Mouse (Mus musculus) frontal cortex, postnatal 25 days (tissue): ENCODE results near the gene Selplg.
A peak's percentile ranks its signal among the peaks of the same experiment; 100 is the strongest.
"Not testable (repeated sequence)": the region's sequence is repeated elsewhere in the genome, so short reads cannot be mapped to it uniquely, and the experiment has no call there.

Experiments used
- DNase-seq, 2 experiments: peaks; one replicate each; pipeline ENCODE4 v3.0.0; 2022; ENCODE audit warnings: low spot score in 2 of 2

The Selplg gene

DNA sequence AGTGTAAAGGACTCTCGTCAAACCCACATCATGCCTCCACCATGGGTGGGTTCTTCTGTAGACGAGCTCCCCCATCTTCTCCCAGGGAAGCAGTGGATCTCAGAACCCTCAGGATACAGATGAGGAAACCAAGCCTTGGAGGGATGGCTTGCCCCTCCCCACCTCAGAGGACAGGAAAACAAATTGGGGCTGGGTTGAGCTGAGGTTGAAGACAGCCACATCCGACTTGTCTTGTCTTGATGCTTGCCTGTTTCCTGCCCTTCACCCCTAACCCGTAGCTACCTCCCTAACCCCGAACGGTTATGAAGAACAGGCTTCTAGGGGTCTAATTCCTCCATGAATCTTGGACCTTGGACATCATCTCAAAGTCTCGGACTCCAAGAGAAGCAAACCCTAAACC lies 6.9 kb downstream of the Selplg start:
- DNase-seq: no peak

DNA sequence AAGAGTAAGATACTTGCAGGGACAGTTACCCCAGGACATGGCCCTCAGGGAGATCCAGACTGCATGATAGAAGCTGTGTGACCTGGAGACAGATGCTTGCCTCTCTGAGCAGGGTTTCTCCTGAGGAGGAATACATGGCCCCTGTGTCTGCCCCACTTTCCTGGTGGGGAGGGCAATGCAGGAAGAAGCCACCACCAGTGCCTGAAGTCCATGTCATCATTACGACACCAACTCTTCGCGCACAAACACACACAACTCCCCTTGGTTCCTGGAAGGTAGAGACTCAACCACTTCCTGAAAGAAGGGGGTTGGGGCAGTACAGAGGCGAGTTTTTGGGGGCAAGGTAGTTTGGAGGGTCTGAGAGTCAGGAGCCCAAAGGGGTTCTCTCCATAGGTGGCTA lies 8.2 kb downstream of the Selplg start:
- no peak for DNase-seq

DNA sequence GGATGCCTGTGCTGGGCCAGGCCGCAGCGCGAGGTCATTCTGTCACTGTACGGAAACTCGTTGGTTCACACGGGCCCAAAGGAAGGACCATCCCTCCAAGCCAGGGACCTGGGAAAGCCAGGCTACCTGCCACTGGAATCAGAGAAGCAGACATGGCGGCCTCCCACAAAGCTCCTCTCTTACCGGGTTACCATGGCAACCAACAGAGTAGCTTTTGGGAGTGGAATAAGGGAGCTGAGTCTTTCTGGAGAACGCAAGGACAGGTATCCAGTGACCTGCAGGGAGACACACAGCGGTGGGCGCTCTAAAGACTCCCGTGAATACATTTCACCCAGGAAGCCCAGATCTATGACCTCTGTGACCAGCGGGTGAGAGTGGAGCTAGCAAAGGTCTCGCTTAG lies 13.9 kb downstream of the Selplg start:
- DNase-seq: no peak

DNA sequence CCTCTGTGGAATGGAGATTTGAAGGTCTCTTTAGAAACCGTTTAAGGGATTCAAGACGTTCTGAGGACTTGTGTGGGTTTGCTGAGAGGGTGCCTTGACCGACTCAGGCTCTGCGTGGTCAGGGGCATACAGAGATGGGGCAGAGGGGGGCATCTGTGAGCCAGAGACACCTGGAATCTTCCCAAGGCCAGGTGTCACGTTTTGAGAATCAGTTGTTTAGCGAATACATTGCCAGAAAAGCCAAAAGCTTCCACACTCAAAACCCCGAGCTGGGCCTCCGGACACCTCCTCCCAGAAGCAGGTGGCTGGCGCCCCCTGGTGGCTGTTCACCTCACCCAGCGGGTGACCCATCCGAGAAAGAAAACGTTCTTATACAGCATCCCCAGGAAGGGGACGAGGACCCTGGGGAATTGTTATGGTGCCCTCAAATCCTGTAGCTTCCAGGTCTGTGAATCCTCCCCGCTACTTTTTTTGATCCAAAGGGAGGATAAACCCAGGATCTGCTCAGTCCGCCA lies 16.7 kb downstream of the Selplg start:
- DNase-seq: peak in 1 of 2 experiments; percentile 25

DNA sequence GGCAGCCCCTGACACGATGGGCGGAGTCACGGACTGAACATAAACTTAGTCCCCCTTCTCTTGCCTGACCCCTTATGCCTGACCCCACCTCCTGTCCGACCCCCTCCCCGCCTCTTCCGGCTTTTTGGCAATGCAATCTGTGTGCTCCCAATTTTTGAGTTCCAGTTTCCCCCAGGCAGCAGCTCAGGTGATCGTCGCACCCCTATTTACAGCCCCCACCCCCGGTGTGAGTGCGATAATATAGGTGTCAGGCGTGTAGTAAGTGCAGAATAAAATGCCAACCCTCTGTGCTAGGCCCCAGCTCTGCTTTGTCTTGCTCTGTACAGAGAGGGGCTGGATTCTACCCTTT lies 17.4 kb downstream of the Selplg start:
- no peak for DNase-seq

GRCm38 (mm10) chr5:113814111-113815040 lies 18.1 kb downstream of the Selplg start:
- no peak for DNase-seq

DNA sequence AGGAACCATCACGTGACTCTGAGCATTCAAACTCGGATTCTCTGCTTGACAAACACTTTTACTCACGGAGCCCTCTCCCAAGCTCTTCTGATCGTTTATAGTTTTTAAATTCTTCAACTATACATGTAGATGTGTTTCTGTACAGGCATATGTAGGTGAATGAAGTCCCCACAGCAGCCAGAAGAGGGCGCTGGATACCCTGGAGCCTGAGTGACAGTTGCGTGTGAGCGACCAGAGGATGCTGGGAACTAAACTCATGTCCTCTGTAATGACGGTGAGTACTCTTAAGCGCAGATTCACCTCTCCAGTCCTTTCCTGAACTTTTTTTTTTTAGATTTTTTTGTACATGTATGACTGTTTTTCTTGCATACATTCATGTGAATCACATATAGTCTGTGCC lies 18.8 kb downstream of the Selplg start:
- DNase-seq: no peak

DNA sequence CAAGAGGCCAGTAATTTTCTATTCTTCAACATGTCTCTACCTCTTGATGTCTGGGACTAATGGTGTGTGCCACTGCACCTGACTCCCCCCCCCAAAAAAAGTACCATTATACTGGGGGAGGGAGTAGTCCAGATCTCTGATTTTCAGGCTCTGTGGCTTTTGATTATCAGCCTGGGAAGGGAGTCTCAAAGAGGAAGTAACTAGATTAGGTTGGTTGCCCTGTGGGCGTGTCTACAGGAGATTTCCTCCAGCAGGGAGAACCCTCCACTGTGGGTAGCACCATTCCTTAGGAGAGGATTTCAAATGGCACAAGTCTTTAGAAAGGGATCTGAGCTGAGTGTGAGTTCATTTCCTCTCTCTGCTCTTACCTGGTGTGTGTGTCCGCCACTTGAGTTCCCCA lies 19.8 kb downstream of the Selplg start:
- DNase-seq: no peak

GRCm38 (mm10) chr5:113811824-113812420 lies 20.5 kb downstream of the Selplg start:
- DNase-seq: not testable (repeated sequence)

GRCm38 (mm10) chr5:113810111-113810510 lies 22.3 kb downstream of the Selplg start:
- DNase-seq: no peak

DNA sequence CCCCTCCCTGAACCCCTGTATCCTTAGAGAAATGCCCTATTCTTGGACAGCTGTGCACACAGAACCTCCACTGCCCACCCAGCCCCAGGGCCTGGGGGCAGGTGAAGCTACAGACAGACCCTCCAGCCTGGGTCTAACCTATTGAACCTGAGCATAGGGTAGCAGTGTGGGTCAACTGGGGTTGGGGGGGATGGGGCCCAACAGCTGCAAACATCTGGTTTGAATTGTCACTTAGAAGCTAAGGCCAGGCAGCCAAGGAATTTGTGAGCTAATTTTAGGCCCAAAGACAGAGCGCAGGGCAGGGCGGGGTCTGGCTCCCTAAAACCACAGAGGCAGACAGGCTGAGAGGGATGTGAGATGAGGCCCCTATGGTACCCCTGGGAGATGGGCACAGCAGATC lies 24.3 kb downstream of the Selplg start:
- DNase-seq: no peak

- DNase-seq: no peak
Observed at GRCm38 (mm10) chr5:113807712-113808111, 24.7 kb downstream of the Selplg start.

- DNase-seq: no peak
Observed at GRCm38 (mm10) chr5:113806414-113806813, 26.0 kb downstream of the Selplg start.

DNA sequence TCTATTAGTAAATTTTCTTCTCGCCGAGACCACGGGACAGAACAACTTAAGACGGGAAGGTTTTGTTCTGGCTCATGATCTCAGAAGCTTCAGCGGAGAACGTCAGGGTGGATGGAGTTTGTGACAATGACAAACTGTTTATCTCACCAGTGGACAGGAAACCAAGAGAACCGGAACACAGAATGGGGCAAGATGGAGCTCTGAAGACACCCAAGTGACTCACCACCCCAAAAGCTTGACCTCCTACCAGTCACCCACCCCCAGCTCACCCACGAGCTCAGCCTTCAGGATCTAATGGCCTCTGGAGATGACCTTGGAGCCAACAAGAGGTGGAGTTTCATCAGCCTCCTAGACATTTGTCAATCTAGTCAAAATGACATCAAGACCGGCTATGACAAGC lies 27.1 kb downstream of the Selplg start:
- no peak for DNase-seq

GRCm38 (mm10) chr5:113804395-113804966 lies 28.0 kb downstream of the Selplg start:
- no peak for DNase-seq

DNA sequence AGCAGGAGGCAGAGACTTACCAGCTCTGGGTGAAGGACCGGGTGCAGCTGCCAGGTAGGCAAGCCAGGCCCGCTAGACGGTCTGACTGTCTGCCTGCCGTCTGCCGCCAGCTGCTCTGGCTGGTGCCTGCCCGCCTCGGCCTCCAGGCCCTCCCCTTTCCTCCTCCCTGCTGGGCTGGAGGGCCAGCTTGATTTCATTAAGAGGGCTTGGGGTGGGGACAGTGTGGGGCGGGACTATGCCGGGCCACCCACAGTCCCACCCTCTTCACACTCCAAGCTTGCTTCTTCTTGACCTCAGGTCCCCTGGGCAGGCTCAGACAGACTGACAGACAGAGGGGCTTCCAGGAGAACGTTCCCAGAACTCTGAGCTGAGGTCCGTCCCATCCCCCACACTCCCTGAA lies 32.2 kb downstream of the Selplg start, which contains the start of gene Tmem119:
Tmem119 (minus strand) TSS at position 237 of the 400 bp plus-strand sequence.
- no peak for DNase-seq

DNA sequence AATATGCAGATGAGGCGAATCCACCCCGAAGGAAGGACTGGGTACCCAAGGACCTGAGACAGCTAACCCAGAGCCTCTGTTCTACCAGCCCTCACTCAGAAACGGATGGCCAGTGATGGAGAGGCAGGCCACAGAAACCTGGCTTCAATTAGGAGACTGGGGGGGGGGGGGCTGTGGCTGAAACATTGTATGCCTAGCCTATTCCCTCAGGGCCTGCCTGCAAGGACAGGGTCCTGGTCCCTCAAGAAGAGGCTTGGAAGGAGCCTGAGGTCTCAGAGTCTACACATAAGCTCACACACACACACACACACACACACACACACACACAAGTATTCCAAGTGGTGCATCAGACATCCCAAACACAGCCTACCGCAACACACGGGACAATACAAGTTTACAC lies 32.8 kb downstream of the Selplg start:
- DNase-seq: no peak

DNA sequence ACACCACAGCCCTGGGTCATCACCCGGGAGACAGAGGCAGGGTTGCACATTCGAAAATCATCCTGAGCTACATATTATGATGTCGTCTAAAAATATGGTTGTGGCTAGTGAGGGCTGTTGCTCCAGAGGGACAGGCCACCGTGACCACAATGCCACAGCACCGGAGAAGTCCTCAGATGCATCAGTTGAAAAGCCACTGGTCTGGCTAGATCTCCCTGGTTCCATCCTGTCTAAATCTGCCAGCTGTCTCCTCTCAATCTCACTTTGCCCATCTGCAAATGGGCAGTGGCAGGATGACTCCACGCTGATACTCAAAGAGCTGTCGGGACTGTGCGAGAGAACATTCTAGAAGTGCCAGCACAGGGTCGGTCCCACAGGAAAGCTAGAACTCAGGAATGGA lies 33.9 kb downstream of the Selplg start:
- no peak for DNase-seq

- no peak for DNase-seq
Observed at GRCm38 (mm10) chr5:113797149-113797882, 35.1 kb downstream of the Selplg start.

- no peak for DNase-seq
Observed at GRCm38 (mm10) chr5:113796401-113797148, 35.9 kb downstream of the Selplg start.
